Mouse (Mus musculus) thymus, adult 2 months (tissue): ENCODE data around the gene Igf1r. TPM values are rescaled to one million over a fixed set of nuclear protein-coding genes. Genes with fewer than 3 reads are reported as not detected.

Source experiments
- DNase-seq: peaks from one replicate; pipeline ENCODE4 v3.0.0; 2021
- H3K27ac ChIP-seq: fragments of 200-500 bp; 2 replicates; pipeline ENCODE4 v1.5.1; 2012; ENCODE audit warnings: low read length, control low read depth; ENCODE audit not compliant: control insufficient read depth, insufficient read depth
- H3K27me3 ChIP-seq: fragments of 200-500 bp; 2 replicates; pipeline ENCODE4 v1.6.1; 2012; ENCODE audit warnings: mild to moderate bottlenecking, low read length, moderate library complexity, mixed read lengths; ENCODE audit not compliant: control insufficient read depth, insufficient read depth
- H3K36me3 ChIP-seq: fragments of 200-500 bp; 2 replicates; pipeline ENCODE4 v1.6.1; 2012; ENCODE audit warnings: mild to moderate bottlenecking, low read length, moderate library complexity; ENCODE audit not compliant: control insufficient read depth, insufficient read depth
- H3K4me1 ChIP-seq: fragments of 200-500 bp; replicated peaks from 2 replicates; pipeline ENCODE4 v1.6.1; 2012; ENCODE audit warnings: low read length; ENCODE audit not compliant: control insufficient read depth, insufficient read depth
- H3K4me3 ChIP-seq: fragments of 200-500 bp; 2 replicates; pipeline ENCODE4 v1.5.1; 2012; ENCODE audit warnings: mild to moderate bottlenecking, low read length, control low read depth, moderate library complexity; ENCODE audit not compliant: control insufficient read depth, insufficient read depth
- CTCF ChIP-seq: fragments of 200-500 bp; IDR thresholded peaks from 2 replicates; pipeline ENCODE4 v1.5.1; 2012; ENCODE audit warnings: mild to moderate bottlenecking, control low read depth, low read length, moderate library complexity, borderline replicate concordance; ENCODE audit not compliant: control insufficient read depth, poor library complexity, insufficient read depth; ENCODE audit errors: extremely low read depth
- POLR2A ChIP-seq: fragments of 200-500 bp; IDR thresholded peaks from 2 replicates; pipeline ENCODE4 v1.6.1; 2012; ENCODE audit warnings: mild to moderate bottlenecking, low read length, control low read depth, moderate library complexity; ENCODE audit not compliant: control insufficient read depth, poor library complexity, insufficient read depth; ENCODE audit errors: extremely low read depth
- WGBS: fragments of 180-500 bp; shearing (Covaris S2); methylation state at CpG from one replicate; pipeline ENCODE4 v1.1.7; 2018; 5-methylcytosine and 5-hydroxymethylcytosine counted together
- polyA plus RNA-seq: library from polyadenylated mRNA; depleted of rRNA; stranded (reverse); fragments of >200 nt; gene quantifications from 2 replicates; pipeline ENCODE4 v1.2.3, GENCODE M21; 2012

Gene Igf1r
- polyA plus RNA-seq, 1 experiment = 9.2 TPM

GRCm38 (mm10) chr7:67954591-67955185, 2.1 kb downstream of the Igf1r start:
- H3K27me3 ChIP-seq = peaks cover 4% of the 10 kb centered on the region; the same call in 1 of the 2 replicates
- H3K27ac ChIP-seq = no peak overlapping the region
- no peak overlapping the region for H3K4me3 ChIP-seq
- no peaks in the 10 kb centered on the region for H3K36me3 ChIP-seq
- 82% methylated on average over 10 of the region's 10 CpGs for WGBS
- DNase-seq = no peak
- H3K4me1 ChIP-seq = peaks cover 28% of the 10 kb centered on the region
- TF ChIP-seq POLR2A (no peak), CTCF (no peak)

- no peak for TF ChIP-seq POLR2A
- no peak for TF ChIP-seq CTCF
- no peak overlapping the region for H3K27ac ChIP-seq
- no peak overlapping the region for H3K4me3 ChIP-seq
- peaks cover 27% of the 10 kb centered on the region for H3K4me1 ChIP-seq
- no peak for DNase-seq
- H3K27me3 ChIP-seq = peaks cover 4% of the 10 kb centered on the region; the same call in 1 of the 2 replicates
- WGBS = 71% methylated on average over 5 of the region's 5 CpGs
- no peaks in the 10 kb centered on the region for H3K36me3 ChIP-seq
Measured at GRCm38 (mm10) chr7:67955276-67955675, 2.6 kb downstream of the Igf1r start.

GRCm38 (mm10) chr7:67957376-67957775, 4.7 kb downstream of the Igf1r start:
- peaks cover 23% of the 10 kb centered on the region for H3K4me1 ChIP-seq
- 58% methylated on average over 6 of the region's 6 CpGs for WGBS
- no peaks in the 10 kb centered on the region for H3K36me3 ChIP-seq
- H3K27me3 ChIP-seq = peaks cover 4% of the 10 kb centered on the region; the same call in 1 of the 2 replicates
- H3K4me3 ChIP-seq = no peak overlapping the region
- TF ChIP-seq CTCF (no peak), POLR2A (no peak)
- DNase-seq = no peak
- H3K27ac ChIP-seq = no peak overlapping the region

GRCm38 (mm10) chr7:67958045-67958444, 5.4 kb downstream of the Igf1r start:
- TF ChIP-seq CTCF (no peak), POLR2A (no peak)
- DNase-seq = peak; percentile 24
- H3K4me1 ChIP-seq = peaks cover 19% of the 10 kb centered on the region
- no peaks in the 10 kb centered on the region for H3K36me3 ChIP-seq
- peaks cover 4% of the 10 kb centered on the region; the same call in 1 of the 2 replicates for H3K27me3 ChIP-seq
- no peak overlapping the region for H3K27ac ChIP-seq
- H3K4me3 ChIP-seq = no peak overlapping the region
- WGBS = 12% methylated on average over 18 of the region's 18 CpGs

GRCm38 (mm10) chr7:67960701-67961100, 8.1 kb downstream of the Igf1r start:
- Histone ChIP-seq H3K36me3 (no peaks in the 10 kb centered on the region), H3K27ac (no peak overlapping the region), H3K27me3 (no peaks in the 10 kb centered on the region), H3K4me1 (peaks cover 7% of the 10 kb centered on the region), H3K4me3 (no peak overlapping the region)
- TF ChIP-seq CTCF (no peak), POLR2A (no peak)
- WGBS = 96% methylated on average over 9 of the region's 9 CpGs
- DNase-seq = no peak

GRCm38 (mm10) chr7:67961567-67962267, 9.1 kb downstream of the Igf1r start:
- peaks cover 7% of the 10 kb centered on the region for H3K4me1 ChIP-seq
- DNase-seq = peak; percentile 83
- peak; percentile 80; the same call in 1 of the 2 replicates for TF ChIP-seq CTCF
- no peak for TF ChIP-seq POLR2A
- 29% methylated on average over 14 of the region's 14 CpGs for WGBS
- no peaks in the 10 kb centered on the region for H3K36me3 ChIP-seq
- H3K4me3 ChIP-seq = no peak overlapping the region
- H3K27ac ChIP-seq = no peak overlapping the region
- no peaks in the 10 kb centered on the region for H3K27me3 ChIP-seq

GRCm38 (mm10) chr7:67963691-67964090, 11.1 kb downstream of the Igf1r start:
- DNase-seq = no peak
- no peak for TF ChIP-seq CTCF
- no peak overlapping the region for H3K4me3 ChIP-seq
- no peaks in the 10 kb centered on the region for H3K36me3 ChIP-seq
- 94% methylated on average over 3 of the region's 3 CpGs for WGBS
- no peak overlapping the region for H3K27ac ChIP-seq
- H3K27me3 ChIP-seq = no peaks in the 10 kb centered on the region
- no peaks in the 10 kb centered on the region for H3K4me1 ChIP-seq
